Mouse (Mus musculus) ES-E14 (cell line): ENCODE measurements around the gene Disc1.

ENCODE experiments used
- CHD2 ChIP-seq: IDR thresholded peaks from 2 replicates; pipeline ENCODE4 v1.6.1; 2014; ENCODE audit warnings: mild to moderate bottlenecking, low read depth, low read length, inconsistent platforms
- HCFC1 ChIP-seq: IDR thresholded peaks from 2 replicates; pipeline ENCODE4 v1.6.1; 2012; ENCODE audit warnings: low read length, inconsistent platforms, borderline replicate concordance; ENCODE audit not compliant: insufficient read depth

DNA sequence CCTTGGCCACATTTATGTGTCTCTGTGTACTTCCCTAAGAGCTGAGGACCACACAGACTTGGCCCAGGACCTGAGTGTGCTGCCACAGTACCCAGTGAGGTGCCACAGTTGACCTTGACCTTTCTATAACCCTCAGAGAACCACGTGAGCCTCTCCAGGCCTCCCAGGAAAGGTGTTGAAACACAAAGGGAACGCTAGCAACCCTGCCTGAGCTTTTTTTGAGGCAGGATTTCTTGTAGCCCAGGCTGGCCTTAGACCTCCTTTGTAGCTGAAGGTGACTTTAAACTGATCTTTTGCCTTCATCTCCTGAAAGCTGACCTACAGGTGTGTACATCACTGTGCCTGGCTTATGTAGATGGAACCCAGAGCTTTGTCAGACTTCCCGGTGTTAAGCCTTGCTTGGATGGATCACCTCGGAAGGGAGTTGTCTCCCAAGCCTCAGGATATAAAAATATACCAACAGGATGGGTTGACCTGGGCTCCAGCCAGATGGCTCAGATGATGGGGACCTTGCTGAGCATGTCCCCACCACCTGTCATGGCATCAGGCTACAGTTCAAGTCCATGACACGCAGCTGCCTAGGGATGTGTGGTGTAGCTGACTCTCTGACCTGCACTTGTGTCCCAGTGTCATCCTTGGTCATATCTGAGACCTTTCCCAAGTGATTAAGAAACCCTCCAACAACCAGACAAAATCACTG is 4.8 kb upstream of the Disc1 start:
- TF ChIP-seq HCFC1 (no peak), CHD2 (no peak)
